Mouse (Mus musculus): ENCODE data around the gene Gpr183. TPM values are rescaled to one million over a fixed set of nuclear protein-coding genes. Genes with fewer than 3 reads are reported as not detected.

The Gpr183 gene
- 1.7 and 2.3 TPM in 2 replicates for polyA plus RNA-seq (2012)

GRCm38 (mm10) chr14:121964990-121965389 lies at the start of gene Gpr183:
Gene Gpr183 (minus strand): TSS chr14:121965195.

GRCm38 (mm10) chr14:121915621-121916020 lies 49.4 kb downstream of the Gpr183 start, which contains the start of gene Gpr18:
Gene Gpr18 (minus strand): TSS chr14:121915781.

Other genes starting within 250 kb of the Gpr183 start
- 2.9 and 3.5 TPM in 2 replicates for gene Dock9, start 167.4 kb downstream of the Gpr183 start, polyA plus RNA-seq (2012)
- 52.6 and 55.8 TPM in 2 replicates for gene Ubac2, start 86.6 kb downstream of the Gpr183 start, polyA plus RNA-seq (2012)
- gene Gpr18, start 49.4 kb downstream of the Gpr183 start, polyA plus RNA-seq (2012), result 2.1 TPM in 2 replicates
- 0.07 and 0.10 TPM in 2 replicates for gene Timm8a2, start 69.5 kb upstream of the Gpr183 start, polyA plus RNA-seq (2012)
- gene Tm9sf2, start 141.8 kb upstream of the Gpr183 start, polyA plus RNA-seq (2012), result 78.4 and 106 TPM in 2 replicates
- 10.1 and 11.3 TPM in 2 replicates for gene Clybl, start 216.5 kb upstream of the Gpr183 start, polyA plus RNA-seq (2012)